Mouse (Mus musculus): ENCODE measurements at regions not wholly inside any gene's neighbourhood (a gene's known extent, or its start where the extent isn't known, plus 50 kb on each side); places are given as distances from the start of the nearest gene placed in this dataset.

- Histone ChIP-seq H3K9ac (ENCODE audit: low read length) (no peak overlapping the region), H3K4me1 (ENCODE audit: control insufficient read depth, insufficient read depth, low read length) (no peaks in the 10 kb centered on the region), H3K4me3 (ENCODE audit: low read depth, low read length) (no peak overlapping the region), H3K9me3 (ENCODE audit: control insufficient read depth, low read length) (no peaks in the 10 kb centered on the region), H3K27me3 (ENCODE audit: control insufficient read depth, insufficient read depth, low read length) (no peaks in the 10 kb centered on the region), H3K27ac (ENCODE audit: low read depth, low read length) (no peak overlapping the region), H3K36me3 (ENCODE audit: control insufficient read depth, insufficient read depth, low read length) (no peaks in the 10 kb centered on the region), H3K4me2 (no peak overlapping the region)
- DNase-seq (ENCODE audit: low spot score, missing footprints) = no peak
- 91% methylated on average over 5 of the region's 5 CpGs for WGBS
- ATAC-seq (ENCODE audit: low FRiP score) = no peak
Observed at GRCm38 (mm10) chr11:110702119-110702518, 265.7 kb upstream of the Kcnj16 start.

GRCm38 (mm10) chr11:110703511-110703910, 264.3 kb upstream of the Kcnj16 start:
- Histone ChIP-seq H3K27me3 (ENCODE audit: control insufficient read depth, insufficient read depth, low read length) (no peaks in the 10 kb centered on the region), H3K9me3 (ENCODE audit: control insufficient read depth, low read length) (no peaks in the 10 kb centered on the region), H3K9ac (ENCODE audit: low read length) (no peak overlapping the region), H3K4me3 (ENCODE audit: low read depth, low read length) (no peak overlapping the region), H3K4me2 (no peak overlapping the region), H3K27ac (ENCODE audit: low read depth, low read length) (no peak overlapping the region), H3K4me1 (ENCODE audit: control insufficient read depth, insufficient read depth, low read length) (no peaks in the 10 kb centered on the region), H3K36me3 (ENCODE audit: control insufficient read depth, insufficient read depth, low read length) (no peaks in the 10 kb centered on the region)
- ATAC-seq (ENCODE audit: low FRiP score) (no peak), DNase-seq (ENCODE audit: low spot score, missing footprints) (no peak)
- WGBS = 83% methylated on average over 2 of the region's 2 CpGs

GRCm38 (mm10) chr11:110707328-110707727, 260.5 kb upstream of the Kcnj16 start:
- DNase-seq (ENCODE audit: low spot score, missing footprints) (no peak), ATAC-seq (ENCODE audit: low FRiP score) (no peak)
- H3K27me3 ChIP-seq (ENCODE audit: control insufficient read depth, insufficient read depth, low read length) = no peaks in the 10 kb centered on the region
- H3K9me3 ChIP-seq (ENCODE audit: control insufficient read depth, low read length) = no peaks in the 10 kb centered on the region
- no peaks in the 10 kb centered on the region for H3K4me1 ChIP-seq (ENCODE audit: control insufficient read depth, insufficient read depth, low read length)
- WGBS = 76% methylated on average over 4 of the region's 4 CpGs
- no peak overlapping the region for H3K27ac ChIP-seq (ENCODE audit: low read depth, low read length)
- no peak overlapping the region for H3K4me3 ChIP-seq (ENCODE audit: low read depth, low read length)
- no peaks in the 10 kb centered on the region for H3K36me3 ChIP-seq (ENCODE audit: control insufficient read depth, insufficient read depth, low read length)
- H3K9ac ChIP-seq (ENCODE audit: low read length) = no peak overlapping the region
- H3K4me2 ChIP-seq = no peak overlapping the region

DNA sequence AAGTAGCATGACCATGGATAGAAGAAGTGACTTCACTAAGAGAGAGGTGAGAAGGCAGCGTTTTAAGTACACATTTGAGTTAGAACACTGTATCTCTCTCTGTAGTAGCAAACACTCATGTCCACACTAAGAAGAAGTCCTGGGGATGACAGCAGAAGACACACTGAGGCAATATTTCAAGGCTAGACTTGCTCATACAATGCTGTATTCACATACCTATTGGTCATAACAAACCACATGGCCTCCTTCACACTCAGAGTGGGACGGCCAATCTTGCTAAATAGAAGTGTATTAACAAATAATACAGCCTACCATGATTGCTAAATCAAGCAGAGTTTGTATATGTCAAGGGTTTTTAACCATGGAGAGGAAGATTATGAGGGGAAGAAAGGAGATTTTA, 252.5 kb upstream of the Kcnj16 start:
- Histone ChIP-seq H3K9me3 (ENCODE audit: control insufficient read depth, low read length) (no peaks in the 10 kb centered on the region), H3K4me1 (ENCODE audit: control insufficient read depth, insufficient read depth, low read length) (no peaks in the 10 kb centered on the region), H3K4me2 (no peak overlapping the region), H3K36me3 (ENCODE audit: control insufficient read depth, insufficient read depth, low read length) (no peaks in the 10 kb centered on the region), H3K27ac (ENCODE audit: low read depth, low read length) (no peak overlapping the region), H3K4me3 (ENCODE audit: low read depth, low read length) (no peak overlapping the region), H3K9ac (ENCODE audit: low read length) (no peak overlapping the region), H3K27me3 (ENCODE audit: control insufficient read depth, insufficient read depth, low read length) (no peaks in the 10 kb centered on the region)
- ATAC-seq (ENCODE audit: low FRiP score) = no peak
- 84% methylated on average over 2 of the region's 2 CpGs for WGBS
- no peak for DNase-seq (ENCODE audit: low spot score, missing footprints)

DNA sequence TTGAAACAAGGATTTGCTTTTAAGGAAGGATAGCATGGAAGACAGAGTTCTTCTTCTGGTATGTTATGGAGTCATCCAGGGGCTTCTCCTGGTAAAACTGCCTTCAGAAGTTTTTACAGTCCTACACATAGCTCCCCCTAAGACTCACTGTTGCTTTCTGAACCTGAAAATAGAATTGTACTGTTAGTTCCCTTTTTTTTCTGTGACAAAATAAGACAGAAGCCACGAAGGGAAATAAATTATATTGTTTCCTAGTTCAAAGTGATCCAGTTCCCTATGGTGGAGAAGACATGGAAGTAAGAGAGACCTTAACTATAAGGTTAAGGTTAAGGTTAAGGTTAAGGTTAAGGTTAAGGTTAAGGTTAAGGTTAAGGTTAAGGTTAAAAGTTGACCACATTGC, 251.5 kb upstream of the Kcnj16 start:
- Histone ChIP-seq H3K9me3 (ENCODE audit: control insufficient read depth, low read length) (no peaks in the 10 kb centered on the region), H3K4me1 (ENCODE audit: control insufficient read depth, insufficient read depth, low read length) (no peaks in the 10 kb centered on the region), H3K9ac (ENCODE audit: low read length) (no peak overlapping the region), H3K4me2 (no peak overlapping the region), H3K27me3 (ENCODE audit: control insufficient read depth, insufficient read depth, low read length) (no peaks in the 10 kb centered on the region), H3K4me3 (ENCODE audit: low read depth, low read length) (no peak overlapping the region), H3K27ac (ENCODE audit: low read depth, low read length) (no peak overlapping the region), H3K36me3 (ENCODE audit: control insufficient read depth, insufficient read depth, low read length) (no peaks in the 10 kb centered on the region)
- ATAC-seq (ENCODE audit: low FRiP score) (no peak), DNase-seq (ENCODE audit: low spot score, missing footprints) (no peak)
- 59% methylated on average over 1 of the region's 1 CpGs for WGBS

DNA sequence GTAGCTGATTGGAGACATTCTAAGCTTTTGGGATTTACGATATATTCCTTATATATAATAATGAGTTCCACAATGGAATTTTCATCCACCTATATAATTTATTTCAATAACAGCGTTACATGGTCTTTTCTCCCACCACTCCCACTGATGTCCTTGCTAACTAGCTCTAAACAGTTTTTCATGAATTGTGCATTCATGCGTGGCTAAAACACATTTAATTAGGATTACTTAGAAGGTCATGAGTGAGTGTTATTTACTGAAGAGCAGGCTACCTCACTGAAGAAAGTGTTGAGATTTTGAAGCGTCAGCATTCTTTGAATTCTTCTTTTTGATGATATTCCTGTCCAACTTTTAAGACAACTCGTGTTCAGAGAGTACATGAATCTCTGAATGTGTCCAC, 245.1 kb upstream of the Kcnj16 start:
- H3K9ac ChIP-seq (ENCODE audit: low read length) = no peak overlapping the region
- no peak overlapping the region for H3K4me3 ChIP-seq (ENCODE audit: low read depth, low read length)
- no peak for DNase-seq (ENCODE audit: low spot score, missing footprints)
- no peaks in the 10 kb centered on the region for H3K36me3 ChIP-seq (ENCODE audit: control insufficient read depth, insufficient read depth, low read length)
- no peak overlapping the region for H3K27ac ChIP-seq (ENCODE audit: low read depth, low read length)
- H3K4me2 ChIP-seq = no peak overlapping the region
- 82% methylated on average over 5 of the region's 5 CpGs for WGBS
- ATAC-seq (ENCODE audit: low FRiP score) = no peak
- no peaks in the 10 kb centered on the region for H3K27me3 ChIP-seq (ENCODE audit: control insufficient read depth, insufficient read depth, low read length)
- no peaks in the 10 kb centered on the region for H3K4me1 ChIP-seq (ENCODE audit: control insufficient read depth, insufficient read depth, low read length)
- no peaks in the 10 kb centered on the region for H3K9me3 ChIP-seq (ENCODE audit: control insufficient read depth, low read length)

GRCm38 (mm10) chr11:110723971-110724370, 243.9 kb upstream of the Kcnj16 start:
- no peaks in the 10 kb centered on the region for H3K9me3 ChIP-seq (ENCODE audit: control insufficient read depth, low read length)
- DNase-seq (ENCODE audit: low spot score, missing footprints) = no peak
- H3K4me3 ChIP-seq (ENCODE audit: low read depth, low read length) = no peak overlapping the region
- no peaks in the 10 kb centered on the region for H3K36me3 ChIP-seq (ENCODE audit: control insufficient read depth, insufficient read depth, low read length)
- H3K9ac ChIP-seq (ENCODE audit: low read length) = no peak overlapping the region
- no peaks in the 10 kb centered on the region for H3K4me1 ChIP-seq (ENCODE audit: control insufficient read depth, insufficient read depth, low read length)
- H3K27ac ChIP-seq (ENCODE audit: low read depth, low read length) = no peak overlapping the region
- no peaks in the 10 kb centered on the region for H3K27me3 ChIP-seq (ENCODE audit: control insufficient read depth, insufficient read depth, low read length)
- no peak for ATAC-seq (ENCODE audit: low FRiP score)
- WGBS = 94% methylated on average over 6 of the region's 6 CpGs
- no peak overlapping the region for H3K4me2 ChIP-seq

- H3K9ac ChIP-seq (ENCODE audit: low read length) = no peak overlapping the region
- ATAC-seq (ENCODE audit: low FRiP score) (no peak), DNase-seq (ENCODE audit: low spot score, missing footprints) (no peak)
- no peaks in the 10 kb centered on the region for H3K4me1 ChIP-seq (ENCODE audit: control insufficient read depth, insufficient read depth, low read length)
- no peak overlapping the region for H3K4me3 ChIP-seq (ENCODE audit: low read depth, low read length)
- no peaks in the 10 kb centered on the region for H3K9me3 ChIP-seq (ENCODE audit: control insufficient read depth, low read length)
- H3K27ac ChIP-seq (ENCODE audit: low read depth, low read length) = no peak overlapping the region
- 82% methylated on average over 3 of the region's 3 CpGs for WGBS
- no peak overlapping the region for H3K4me2 ChIP-seq
- no peaks in the 10 kb centered on the region for H3K27me3 ChIP-seq (ENCODE audit: control insufficient read depth, insufficient read depth, low read length)
- no peaks in the 10 kb centered on the region for H3K36me3 ChIP-seq (ENCODE audit: control insufficient read depth, insufficient read depth, low read length)
Observed at GRCm38 (mm10) chr11:110727357-110727961, 240.4 kb upstream of the Kcnj16 start.

GRCm38 (mm10) chr11:110731510-110731909, 236.3 kb upstream of the Kcnj16 start:
- Histone ChIP-seq H3K9ac (ENCODE audit: low read length) (no peak overlapping the region), H3K4me3 (ENCODE audit: low read depth, low read length) (no peak overlapping the region), H3K4me1 (ENCODE audit: control insufficient read depth, insufficient read depth, low read length) (no peaks in the 10 kb centered on the region), H3K27ac (ENCODE audit: low read depth, low read length) (no peak overlapping the region), H3K9me3 (ENCODE audit: control insufficient read depth, low read length) (no peaks in the 10 kb centered on the region), H3K27me3 (ENCODE audit: control insufficient read depth, insufficient read depth, low read length) (no peaks in the 10 kb centered on the region), H3K4me2 (no peak overlapping the region), H3K36me3 (ENCODE audit: control insufficient read depth, insufficient read depth, low read length) (no peaks in the 10 kb centered on the region)
- 90% methylated on average over 3 of the region's 3 CpGs for WGBS
- DNase-seq (ENCODE audit: low spot score, missing footprints) (no peak), ATAC-seq (ENCODE audit: low FRiP score) (no peak)

DNA sequence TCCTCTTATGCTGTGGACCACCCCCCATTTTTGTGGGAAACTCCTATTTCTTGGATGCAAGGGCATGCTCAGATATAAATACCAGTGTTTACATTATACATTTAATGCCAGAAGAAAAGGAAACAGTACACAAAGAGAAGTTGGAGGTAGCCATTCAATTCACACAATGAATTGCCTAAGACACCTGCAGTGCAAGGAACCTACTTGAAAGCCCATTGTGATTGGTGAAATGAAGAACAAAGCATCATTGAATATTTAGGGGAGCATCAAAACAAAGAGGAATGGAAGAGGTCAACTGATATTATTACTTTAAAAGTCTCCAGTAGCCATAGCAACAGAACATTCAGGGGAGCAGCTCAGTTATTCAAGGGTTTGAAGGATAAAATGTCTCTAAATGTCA, 193.7 kb upstream of the Kcnj16 start:
- Histone ChIP-seq H3K36me3 (ENCODE audit: control insufficient read depth, insufficient read depth, low read length) (no peaks in the 10 kb centered on the region), H3K27me3 (ENCODE audit: control insufficient read depth, insufficient read depth, low read length) (no peaks in the 10 kb centered on the region), H3K9me3 (ENCODE audit: control insufficient read depth, low read length) (no peaks in the 10 kb centered on the region), H3K9ac (ENCODE audit: low read length) (no peak overlapping the region), H3K4me2 (no peak overlapping the region), H3K4me3 (ENCODE audit: low read depth, low read length) (no peak overlapping the region), H3K27ac (ENCODE audit: low read depth, low read length) (no peak overlapping the region), H3K4me1 (ENCODE audit: control insufficient read depth, insufficient read depth, low read length) (no peaks in the 10 kb centered on the region)
- DNase-seq (ENCODE audit: low spot score, missing footprints) (no peak), ATAC-seq (ENCODE audit: low FRiP score) (no peak)
